Mouse (Mus musculus) olfactory bulb, adult 2 months (tissue): ENCODE measurements around the gene Phf20.

Experiments used
- CTCF ChIP-seq: fragments of 200-500 bp; IDR thresholded peaks from 2 replicates; pipeline ENCODE4 v1.5.1; 2012; ENCODE audit warnings: low read depth, mild to moderate bottlenecking, low read length, moderate library complexity; ENCODE audit not compliant: insufficient read depth
- POLR2A ChIP-seq: fragments of 200-500 bp; IDR thresholded peaks from 2 replicates; pipeline ENCODE4 v1.6.1; 2012; ENCODE audit warnings: mild to moderate bottlenecking, low read depth, low read length, moderate library complexity; ENCODE audit not compliant: insufficient read depth

GRCm38 (mm10) chr2:156286733-156287132 is 90.5 kb downstream of the Phf20 start:
- TF ChIP-seq CTCF (no peak), POLR2A (no peak)
